Mouse (Mus musculus): ENCODE data around the gene Gm10577. TPM values are rescaled to one million over a fixed set of nuclear protein-coding genes. Genes with fewer than 3 reads are reported as not detected.

Gm10577 gene
- polyA plus RNA-seq (2017; shearing (Covaris generic)), result not detected

GRCm38 (mm10) chr4:101020596-101020995, at the start of gene Gm10577:
TSS of gene Gm10577 (minus strand) at chr4:101020696.

GRCm38 (mm10) chr4:101068786-101069153, 48.3 kb upstream of the Gm10577 start, which contains the start of gene Raver2:
TSS of gene Raver2 (plus strand) at chr4:101068983.

Other genes starting within 250 kb of the Gm10577 start
- not detected for gene Cachd1, start 244.0 kb downstream of the Gm10577 start, polyA plus RNA-seq (2017; shearing (Covaris generic))
- gene Raver2, start 48.3 kb upstream of the Gm10577 start, polyA plus RNA-seq (2017; shearing (Covaris generic)), result 16.3 TPM
- gene Jak1, start 244.6 kb upstream of the Gm10577 start, polyA plus RNA-seq (2017; shearing (Covaris generic)), result 965 TPM